Mouse (Mus musculus) liver, embryonic 11.5 days (tissue): ENCODE results near the gene Mfap1b. TPM values are rescaled to one million over a fixed set of nuclear protein-coding genes. Genes with fewer than 3 reads are reported as not detected.
"Not testable (repeated sequence)": the region's sequence is repeated elsewhere in the genome, so short reads cannot be mapped to it uniquely, and the experiment has no call there.

Experiments used
- ATAC-seq: fragments of 200-750 bp; cut with Nextera tagmentation; replicated peaks from 2 replicates; pipeline ENCODE4 v1.8.0; 2017; ENCODE audit warnings: moderate number of reproducible peaks, mild to moderate bottlenecking, moderate TSS enrichment, moderate library complexity; ENCODE audit not compliant: low FRiP score
- DNase-seq: peaks from one replicate; pipeline ENCODE4 v3.0.0-alpha.2; 2017; ENCODE audit warnings: low spot score
- H3K27ac ChIP-seq: fragments of 300-500 bp; sonication (generic); 2 replicates; pipeline ENCODE4 v1.5.1; 2014; ENCODE audit warnings: mild to moderate bottlenecking, low read depth, low read length, control low read depth
- H3K27me3 ChIP-seq: fragments of 300-500 bp; sonication (generic); replicated peaks from 2 replicates; pipeline ENCODE4 v1.6.1; 2014; ENCODE audit warnings: low read length, mixed read lengths; ENCODE audit not compliant: control insufficient read depth, insufficient read depth
- H3K36me3 ChIP-seq: fragments of 300-500 bp; sonication (generic); 2 replicates; pipeline ENCODE4 v1.6.1; 2014; ENCODE audit warnings: mild to moderate bottlenecking, low read length, moderate library complexity, mixed read lengths; ENCODE audit not compliant: control insufficient read depth, insufficient read depth
- H3K4me1 ChIP-seq: fragments of 300-500 bp; sonication (generic); replicated peaks from 2 replicates; pipeline ENCODE4 v1.6.1; 2014; ENCODE audit warnings: low read length, mixed read lengths; ENCODE audit not compliant: control insufficient read depth, insufficient read depth
- H3K4me2 ChIP-seq: fragments of 300-500 bp; sonication (generic); 2 replicates; pipeline ENCODE4 v1.6.1; 2014; ENCODE audit warnings: mild to moderate bottlenecking, control low read depth, moderate library complexity
- H3K4me3 ChIP-seq: fragments of 300-500 bp; sonication (generic); 2 replicates; pipeline ENCODE4 v1.5.1; 2014; ENCODE audit warnings: low read depth, low read length, control low read depth
- H3K9ac ChIP-seq: fragments of 300-500 bp; sonication (generic); 2 replicates; pipeline ENCODE4 v1.6.1; 2014; ENCODE audit warnings: low read depth, low read length, control low read depth
- H3K9me3 ChIP-seq: fragments of 300-500 bp; sonication (generic); 2 replicates; pipeline ENCODE4 v1.6.1; 2016; ENCODE audit warnings: low read length, inconsistent platforms, mixed read lengths; ENCODE audit not compliant: control insufficient read depth
- WGBS: fragments of 180-500 bp; shearing (Covaris S2); extraction: QIAGEN DNeasy Blood & Tissue Kit; methylation state at CpG from one replicate; pipeline ENCODE4 v1.1.7; 2014; 5-methylcytosine and 5-hydroxymethylcytosine counted together
- polyA plus RNA-seq: library from polyadenylated mRNA; unstranded; fragments of >200 nt; fragmentation: Nextera tagmentation; extraction: Ambion mirVana; gene quantifications from 2 replicates; pipeline ENCODE4 v1.2.1, GENCODE M21; 2014

The Mfap1b gene
- polyA plus RNA-seq, 1 experiment from 2014 or later: 43.2 TPM

DNA sequence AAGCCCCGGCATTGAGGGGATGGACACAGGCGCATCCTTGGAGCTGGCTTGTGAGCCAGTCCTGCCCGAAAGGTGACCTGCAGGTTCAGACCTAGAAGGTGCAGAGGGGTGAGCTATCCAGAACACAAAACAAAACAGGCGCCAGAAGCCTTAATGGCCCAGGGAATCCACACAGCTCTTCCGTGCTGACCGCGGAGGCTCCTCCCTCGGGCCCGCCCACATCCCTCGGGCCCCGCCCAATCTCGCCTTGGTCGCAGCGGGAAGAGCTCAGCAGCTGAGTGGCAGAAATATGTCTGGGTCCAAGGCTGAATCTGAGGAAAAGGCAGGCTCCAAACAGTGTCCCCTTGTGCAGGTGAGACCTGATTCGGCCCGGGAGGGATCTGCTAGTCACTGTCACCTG, 35.7 kb upstream of the Mfap1b start:
- WGBS: 19% methylated on average over 16 of the region's 16 CpGs
- Histone ChIP-seq H3K27ac (no peak overlapping the region), H3K4me3 (peak overlapping the region; percentile 36), H3K36me3 (peaks cover 14% of the 10 kb centered on the region; the same call in 1 of the 2 replicates), H3K27me3 (no peaks in the 10 kb centered on the region), H3K9ac (peak overlapping the region; percentile 37), H3K4me2 (peak overlapping the region; percentile 56), H3K4me1 (0 out of 2 replicates have a peak, but pooled peaks cover 10% of the 10 kb centered on the region), H3K9me3 (no peaks in the 10 kb centered on the region)
- ATAC-seq: peak; percentile 74
- peak; percentile 66 for DNase-seq

DNA sequence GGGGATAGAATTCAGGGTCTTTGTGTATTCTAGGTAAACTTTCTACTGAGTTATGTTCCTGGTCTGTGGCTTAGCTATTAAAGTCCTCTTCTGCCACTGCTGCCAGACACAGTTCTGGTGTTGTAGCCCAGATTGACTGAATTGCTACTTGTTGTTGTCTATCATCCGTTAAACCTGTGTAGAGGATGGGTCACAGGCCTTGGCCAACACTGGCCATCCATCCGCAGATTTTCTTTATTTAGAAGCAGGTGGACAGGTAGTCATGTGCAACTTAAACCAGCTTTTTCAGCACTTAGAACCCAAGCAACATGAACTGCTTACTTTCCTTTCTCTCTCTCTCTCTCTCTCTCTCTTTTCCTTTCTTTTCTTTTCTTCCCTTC, 34.1 kb upstream of the Mfap1b start:
- Histone ChIP-seq H3K4me1 (0 out of 2 replicates have a peak, but pooled peaks cover 10% of the 10 kb centered on the region), H3K27ac (no peak overlapping the region), H3K36me3 (peaks cover 12% of the 10 kb centered on the region; the same call in 1 of the 2 replicates), H3K27me3 (no peaks in the 10 kb centered on the region), H3K9me3 (no peaks in the 10 kb centered on the region), H3K9ac (peak overlapping the region; percentile 68; the same call in 1 of the 2 replicates), H3K4me3 (peak overlapping the region; percentile 64), H3K4me2 (peak overlapping the region; percentile 83)
- DNase-seq (no peak), ATAC-seq (no peak)
- 74% methylated on average over 2 of the region's 2 CpGs for WGBS

DNA sequence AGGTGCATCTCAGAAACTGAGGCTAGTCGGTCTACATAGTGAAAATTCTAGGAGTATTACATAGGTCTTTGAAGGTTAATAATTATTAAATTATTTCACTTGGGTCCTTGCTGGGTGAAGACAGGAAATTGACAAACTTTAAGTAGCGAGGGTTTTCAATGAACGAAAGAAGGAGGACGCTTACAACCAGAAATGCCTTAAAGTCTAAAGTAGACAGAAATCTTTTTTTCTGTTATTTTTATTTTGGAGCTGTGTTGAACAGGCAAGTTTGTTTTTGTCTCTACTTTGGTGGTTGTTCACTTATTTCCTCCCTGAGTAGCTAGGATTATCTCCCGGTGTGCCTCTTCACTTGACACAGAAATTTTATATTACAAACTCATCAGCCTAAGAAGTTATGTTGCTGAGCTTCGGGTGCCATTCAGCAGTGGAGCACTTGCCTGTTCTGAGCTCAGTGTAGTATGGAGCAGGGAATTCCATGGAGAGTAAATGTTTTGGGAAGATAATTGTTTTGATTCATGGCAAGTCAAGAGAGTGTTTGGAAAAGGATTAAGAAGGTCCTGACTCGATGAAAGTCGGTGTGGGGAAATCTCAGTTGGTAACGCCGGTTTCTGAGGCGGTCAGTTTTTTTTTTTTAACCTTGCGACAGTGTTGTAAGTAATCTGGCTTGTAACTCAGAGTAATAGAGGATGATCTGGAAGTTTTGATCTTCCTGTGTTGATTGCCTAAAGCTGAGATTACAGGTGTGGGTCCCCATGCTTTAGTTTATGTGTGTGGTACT, 33.5 kb upstream of the Mfap1b start:
- Histone ChIP-seq H3K4me2 (peak overlapping the region; percentile 83), H3K27ac (no peak overlapping the region), H3K4me3 (peak overlapping the region; percentile 64), H3K9ac (peak overlapping the region; percentile 68), H3K36me3 (peaks cover 12% of the 10 kb centered on the region; the same call in 1 of the 2 replicates), H3K4me1 (0 out of 2 replicates have a peak, but pooled peaks cover 10% of the 10 kb centered on the region), H3K9me3 (no peaks in the 10 kb centered on the region), H3K27me3 (no peaks in the 10 kb centered on the region)
- no peak for DNase-seq
- 17% methylated on average over 12 of the region's 12 CpGs for WGBS
- ATAC-seq: no peak

DNA sequence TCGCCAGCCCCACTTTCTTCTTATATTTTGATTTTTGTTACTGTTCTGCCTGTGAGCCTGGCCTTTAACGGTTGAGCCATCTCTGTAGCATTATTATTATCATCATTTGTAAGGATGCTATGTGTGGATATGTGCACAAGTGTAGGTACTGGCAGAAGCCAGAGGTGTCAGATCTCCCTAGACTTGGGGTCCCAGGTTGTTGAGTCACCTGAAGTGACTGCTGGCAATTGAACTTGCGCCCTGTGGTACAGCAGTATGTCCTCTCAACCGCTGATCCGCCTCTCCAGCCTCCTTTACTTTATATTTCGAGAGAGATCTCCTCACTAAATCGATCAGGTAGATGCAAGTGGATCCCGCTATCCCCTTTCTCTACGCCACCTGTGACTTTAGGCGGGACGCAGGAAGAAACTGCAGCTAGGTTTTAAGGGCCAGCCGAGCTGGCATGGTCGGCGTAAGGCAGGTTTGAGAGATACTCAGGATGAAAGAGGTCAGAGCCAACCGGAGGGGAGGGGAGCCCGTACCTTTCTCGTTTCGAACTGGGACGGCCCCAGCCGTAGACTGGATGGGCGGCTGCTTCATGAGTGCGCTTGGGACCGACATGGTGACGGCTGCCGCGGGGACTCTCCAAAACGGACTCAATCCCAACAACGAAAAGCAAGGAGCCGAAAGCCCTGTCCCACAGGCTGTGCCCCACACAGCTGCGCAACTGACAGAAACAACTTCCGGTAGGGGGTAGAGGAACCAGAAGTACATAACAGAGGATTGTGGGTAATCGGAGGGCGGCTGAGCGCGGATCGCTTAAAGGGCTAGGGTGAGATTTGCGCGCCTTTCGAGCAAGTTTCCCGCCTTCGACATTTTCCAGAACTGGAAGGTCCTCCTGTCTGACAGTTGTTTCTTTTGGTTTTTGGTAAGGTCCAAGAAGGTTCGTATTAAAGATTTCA, 32.3 kb upstream of the Mfap1b start, which contains the start of the genes Mfap1a and Wdr76:
TSS of gene Mfap1a (minus strand) at position 724 of the 941 bp plus-strand sequence.
TSS of gene Wdr76 (plus strand) at position 782 of the 941 bp plus-strand sequence.
- peak within 1 kb of the TSS; percentile 64 for H3K4me3 ChIP-seq
- H3K27me3 ChIP-seq, H3K36me3 ChIP-seq, H3K9me3 ChIP-seq: not testable (repeated sequence)
- peak; percentile 92 for ATAC-seq
- H3K27ac ChIP-seq: peak within 1 kb of the TSS; percentile 47; the same call in 1 of the 2 replicates
- H3K4me2 ChIP-seq: peak within 1 kb of the TSS; percentile 83
- 3% methylated on average over 38 of the region's 42 CpGs for WGBS
- DNase-seq: peak; percentile 84
- peak within 1 kb of the TSS; percentile 68 for H3K9ac ChIP-seq
- 0 out of 2 replicates have a peak, but pooled peaks cover 10% of the 10 kb centered on the region for H3K4me1 ChIP-seq

DNA sequence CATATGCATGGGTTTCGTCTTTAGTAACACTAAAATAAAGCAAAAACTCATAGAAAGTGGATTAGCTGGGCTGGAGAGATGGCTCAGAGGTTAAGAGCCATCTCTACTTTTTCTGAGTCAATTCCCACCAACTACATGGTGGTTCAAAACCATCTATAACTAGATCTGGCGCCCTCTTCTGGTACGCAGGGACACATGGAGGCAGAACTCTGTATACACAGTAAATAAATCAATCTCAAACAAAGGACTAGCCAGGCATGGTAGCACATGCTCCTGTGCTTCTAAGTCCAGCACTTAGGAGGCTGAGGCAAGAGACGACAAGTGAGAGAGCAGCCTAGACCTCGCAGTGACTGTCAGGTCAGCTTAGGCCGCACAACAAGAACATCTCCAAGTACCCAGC, 27.7 kb upstream of the Mfap1b start:
- not testable (repeated sequence) for H3K27me3 ChIP-seq, H3K4me3 ChIP-seq, H3K4me2 ChIP-seq, H3K9ac ChIP-seq, H3K9me3 ChIP-seq, DNase-seq, H3K36me3 ChIP-seq, H3K4me1 ChIP-seq, H3K27ac ChIP-seq
- 0 out of 2 replicates have a peak, but pooled peaks have one; percentile 34 for ATAC-seq
- WGBS: 86% methylated on average over 1 of the region's 6 CpGs

DNA sequence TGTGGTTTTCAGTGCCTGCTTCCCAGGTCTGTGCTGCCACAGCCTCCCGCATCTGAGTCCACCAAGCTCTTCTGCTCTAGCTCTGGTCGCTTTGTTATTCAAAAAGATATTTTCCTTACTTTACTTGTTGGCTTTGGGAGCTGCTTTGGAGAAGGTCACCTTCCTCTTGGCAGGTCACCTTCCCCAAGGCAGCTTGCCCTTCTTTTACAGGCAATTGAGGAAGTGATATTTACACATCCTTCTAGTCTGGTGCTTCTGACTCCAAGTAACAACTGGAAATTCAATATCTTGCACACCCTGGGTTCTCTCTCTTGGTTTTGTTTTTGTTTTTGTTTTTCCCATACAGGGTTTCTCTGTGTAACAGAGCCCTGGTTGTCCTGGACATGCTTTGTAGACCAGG, 10.5 kb upstream of the Mfap1b start:
- not testable (repeated sequence) for H3K27me3 ChIP-seq, H3K36me3 ChIP-seq, ATAC-seq, H3K4me1 ChIP-seq, DNase-seq, H3K4me3 ChIP-seq, H3K27ac ChIP-seq, H3K4me2 ChIP-seq, H3K9me3 ChIP-seq, H3K9ac ChIP-seq
- WGBS: 80% methylated on average over 1 of the region's 2 CpGs

DNA sequence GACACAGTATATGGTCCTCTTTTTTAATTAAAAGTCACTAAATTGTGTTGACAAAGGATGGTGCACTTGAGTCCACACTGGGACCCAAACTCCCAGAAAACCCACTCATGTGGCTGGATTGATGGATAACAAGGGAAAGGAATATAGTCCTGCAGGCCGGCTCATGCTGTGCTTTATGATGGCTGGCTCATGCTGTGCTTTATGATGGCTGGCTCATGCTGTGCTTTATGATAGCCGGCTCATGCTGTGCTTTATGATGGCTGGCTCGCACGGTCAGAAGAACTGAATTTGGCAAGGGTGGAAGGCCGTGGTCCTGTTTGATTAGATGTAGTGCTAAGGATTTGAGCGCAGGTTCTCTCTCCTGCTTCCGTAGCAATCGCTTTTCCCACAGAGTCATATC, 9.7 kb upstream of the Mfap1b start:
- DNase-seq: no peak
- 76% methylated on average over 8 of the region's 8 CpGs for WGBS
- Histone ChIP-seq H3K4me2 (no peak overlapping the region), H3K36me3 (no peaks in the 10 kb centered on the region), H3K4me3 (no peak overlapping the region), H3K9me3 (no peaks in the 10 kb centered on the region), H3K27ac (no peak overlapping the region), H3K27me3 (no peaks in the 10 kb centered on the region), H3K4me1 (no peaks in the 10 kb centered on the region), H3K9ac (no peak overlapping the region)
- ATAC-seq: no peak

DNA sequence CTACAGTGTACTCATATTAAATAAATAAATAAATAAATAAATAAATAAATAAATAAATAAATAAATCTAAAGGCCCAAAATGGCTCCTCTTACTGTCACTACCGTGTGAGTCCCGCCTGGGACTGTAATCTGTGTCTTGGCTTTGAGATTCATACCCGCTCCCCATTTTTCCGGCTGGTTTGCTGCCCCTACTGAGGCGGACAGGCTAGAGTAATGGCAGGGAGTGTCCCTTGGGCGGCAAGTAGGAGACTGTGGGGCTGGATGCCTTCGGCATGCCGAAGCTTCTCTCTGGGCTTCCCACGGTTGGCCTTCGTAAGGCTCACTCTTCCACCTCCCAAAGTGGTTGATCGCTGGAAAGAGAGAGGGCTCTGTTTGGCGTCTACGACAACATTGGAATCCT, 7.0 kb upstream of the Mfap1b start:
- not testable (repeated sequence) for H3K4me2 ChIP-seq, H3K36me3 ChIP-seq, H3K27ac ChIP-seq, H3K9me3 ChIP-seq, H3K27me3 ChIP-seq, H3K4me1 ChIP-seq, ATAC-seq, H3K4me3 ChIP-seq, H3K9ac ChIP-seq, DNase-seq
- 83% methylated on average over 13 of the region's 13 CpGs for WGBS
